Mouse (Mus musculus): Measurements from ENCODE around the gene Asap3.

Gene Asap3

GRCm38 (mm10) chr4:136206033-136206893 lies at the start of gene Asap3:
Gene Asap3, plus strand, starts transcription at chr4:136206365.
- DNase-seq (ENCODE audit: low read depth, low spot score) = peak; percentile 97

GRCm38 (mm10) chr4:136158498-136158897 lies 47.7 kb upstream of the Asap3 start:
- no peak for DNase-seq (ENCODE audit: low read depth, low spot score)

- no peak for DNase-seq (ENCODE audit: low read depth, low spot score)
Measured at GRCm38 (mm10) chr4:136159802-136160397, 46.3 kb upstream of the Asap3 start.

- no peak for DNase-seq (ENCODE audit: low read depth, low spot score)
Measured at GRCm38 (mm10) chr4:136163448-136163847, 42.7 kb upstream of the Asap3 start.

- DNase-seq (ENCODE audit: low read depth, low spot score) = no peak
Measured at GRCm38 (mm10) chr4:136164981-136165380, 41.2 kb upstream of the Asap3 start.

GRCm38 (mm10) chr4:136167701-136168100 lies 38.5 kb upstream of the Asap3 start:
- DNase-seq (ENCODE audit: low read depth, low spot score) = no peak

- DNase-seq (ENCODE audit: low read depth, low spot score) = no peak
Measured at GRCm38 (mm10) chr4:136170401-136170800, 35.8 kb upstream of the Asap3 start.

GRCm38 (mm10) chr4:136171455-136171854 lies 34.7 kb upstream of the Asap3 start:
- DNase-seq (ENCODE audit: low read depth, low spot score) = no peak

GRCm38 (mm10) chr4:136172011-136172541 lies 34.1 kb upstream of the Asap3 start, which contains the start of gene E2f2:
Gene E2f2, plus strand, starts transcription at chr4:136172394.
- no peak for DNase-seq (ENCODE audit: low read depth, low spot score)

- DNase-seq (ENCODE audit: low read depth, low spot score) = no peak
Measured at GRCm38 (mm10) chr4:136172542-136173209, 33.5 kb upstream of the Asap3 start.

- no peak for DNase-seq (ENCODE audit: low read depth, low spot score)
Measured at GRCm38 (mm10) chr4:136173210-136173715, 32.9 kb upstream of the Asap3 start.

GRCm38 (mm10) chr4:136174216-136175193 lies 31.7 kb upstream of the Asap3 start:
- no peak for DNase-seq (ENCODE audit: low read depth, low spot score)

GRCm38 (mm10) chr4:136176022-136176552 lies 30.1 kb upstream of the Asap3 start:
- no peak for DNase-seq (ENCODE audit: low read depth, low spot score)

GRCm38 (mm10) chr4:136177244-136177611 lies 28.9 kb upstream of the Asap3 start:
- DNase-seq (ENCODE audit: low read depth, low spot score) = no peak

GRCm38 (mm10) chr4:136177612-136178474 lies 28.3 kb upstream of the Asap3 start:
- DNase-seq (ENCODE audit: low read depth, low spot score) = no peak

GRCm38 (mm10) chr4:136178475-136178921 lies 27.7 kb upstream of the Asap3 start:
- DNase-seq (ENCODE audit: low read depth, low spot score) = no peak

- DNase-seq (ENCODE audit: low read depth, low spot score) = no peak
Measured at GRCm38 (mm10) chr4:136179456-136179855, 26.7 kb upstream of the Asap3 start.

- DNase-seq (ENCODE audit: low read depth, low spot score) = peak; percentile 79
Measured at GRCm38 (mm10) chr4:136179998-136180397, 26.2 kb upstream of the Asap3 start.
